Mouse (Mus musculus) thymus, adult 2 months (tissue): ENCODE data around the gene Ankrd6. TPM values are rescaled to one million over a fixed set of nuclear protein-coding genes. Genes with fewer than 3 reads are reported as not detected.
A peak's percentile ranks its signal among the peaks of the same experiment; 100 is the strongest.

Experiments used
- DNase-seq: peaks from one replicate; pipeline ENCODE4 v3.0.0; 2021
- H3K27ac ChIP-seq: fragments of 200-500 bp; 2 replicates; pipeline ENCODE4 v1.5.1; 2012; ENCODE audit warnings: low read length, control low read depth; ENCODE audit not compliant: control insufficient read depth, insufficient read depth
- H3K27me3 ChIP-seq: fragments of 200-500 bp; 2 replicates; pipeline ENCODE4 v1.6.1; 2012; ENCODE audit warnings: mild to moderate bottlenecking, low read length, moderate library complexity, mixed read lengths; ENCODE audit not compliant: control insufficient read depth, insufficient read depth
- H3K36me3 ChIP-seq: fragments of 200-500 bp; 2 replicates; pipeline ENCODE4 v1.6.1; 2012; ENCODE audit warnings: mild to moderate bottlenecking, low read length, moderate library complexity; ENCODE audit not compliant: control insufficient read depth, insufficient read depth
- H3K4me1 ChIP-seq: fragments of 200-500 bp; replicated peaks from 2 replicates; pipeline ENCODE4 v1.6.1; 2012; ENCODE audit warnings: low read length; ENCODE audit not compliant: control insufficient read depth, insufficient read depth
- H3K4me3 ChIP-seq: fragments of 200-500 bp; 2 replicates; pipeline ENCODE4 v1.5.1; 2012; ENCODE audit warnings: mild to moderate bottlenecking, low read length, control low read depth, moderate library complexity; ENCODE audit not compliant: control insufficient read depth, insufficient read depth
- CTCF ChIP-seq: fragments of 200-500 bp; IDR thresholded peaks from 2 replicates; pipeline ENCODE4 v1.5.1; 2012; ENCODE audit warnings: mild to moderate bottlenecking, control low read depth, low read length, moderate library complexity, borderline replicate concordance; ENCODE audit not compliant: control insufficient read depth, poor library complexity, insufficient read depth; ENCODE audit errors: extremely low read depth
- POLR2A ChIP-seq: fragments of 200-500 bp; IDR thresholded peaks from 2 replicates; pipeline ENCODE4 v1.6.1; 2012; ENCODE audit warnings: mild to moderate bottlenecking, low read length, control low read depth, moderate library complexity; ENCODE audit not compliant: control insufficient read depth, poor library complexity, insufficient read depth; ENCODE audit errors: extremely low read depth
- WGBS: fragments of 180-500 bp; shearing (Covaris S2); methylation state at CpG from one replicate; pipeline ENCODE4 v1.1.7; 2018; 5-methylcytosine and 5-hydroxymethylcytosine counted together
- polyA plus RNA-seq: library from polyadenylated mRNA; depleted of rRNA; stranded (reverse); fragments of >200 nt; gene quantifications from 2 replicates; pipeline ENCODE4 v1.2.3, GENCODE M21; 2012

The Ankrd6 gene
- polyA plus RNA-seq, 1 experiment, result 12.6 TPM

DNA sequence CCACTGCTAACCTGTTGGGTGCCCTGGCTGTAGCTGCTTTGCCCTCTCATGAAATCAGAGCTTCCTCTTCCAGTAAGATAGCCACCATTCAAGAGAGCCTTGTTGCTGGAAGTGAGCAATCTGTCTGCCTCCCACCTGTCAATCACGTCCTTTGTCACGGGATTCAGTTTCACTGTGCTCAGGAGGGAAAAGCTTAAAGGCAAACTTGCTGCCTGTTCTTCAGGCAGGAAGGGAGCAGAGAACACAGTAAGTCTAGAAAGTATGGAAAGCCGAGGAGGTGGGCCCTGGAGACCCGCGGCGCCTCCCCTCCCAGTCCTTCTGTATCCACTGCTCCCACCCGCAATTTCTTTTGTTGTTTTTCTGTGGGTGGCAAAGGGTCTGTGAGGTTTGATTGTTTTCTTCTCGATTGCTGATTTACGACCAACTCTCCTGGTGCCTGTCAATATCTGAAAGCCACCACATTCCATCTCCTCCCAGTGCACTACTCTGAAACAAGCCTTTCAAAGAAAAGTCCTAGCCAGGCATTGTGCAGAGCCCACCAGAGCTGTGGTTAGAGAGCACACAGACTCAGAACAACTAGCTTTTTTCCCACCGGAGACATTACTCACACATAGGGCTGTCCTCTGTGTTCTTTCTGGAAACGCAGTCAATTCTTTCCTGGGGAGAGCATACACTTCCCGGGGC lies 87.1 kb downstream of the Ankrd6 start:
- no peaks in the 10 kb centered on the region for H3K27me3 ChIP-seq
- no peak for DNase-seq
- peaks cover 57% of the 10 kb centered on the region for H3K4me1 ChIP-seq
- no peaks in the 10 kb centered on the region for H3K36me3 ChIP-seq
- TF ChIP-seq CTCF (no peak), POLR2A (no peak)
- 53% methylated on average over 12 of the region's 12 CpGs for WGBS
- peak overlapping the region; percentile 25 for H3K4me3 ChIP-seq
- peak overlapping the region; percentile 20; the same call in 1 of the 2 replicates for H3K27ac ChIP-seq

GRCm38 (mm10) chr4:32862751-32863446 lies 87.7 kb downstream of the Ankrd6 start:
- Histone ChIP-seq H3K27ac (peak overlapping the region; percentile 56; the same call in 1 of the 2 replicates), H3K27me3 (no peaks in the 10 kb centered on the region), H3K4me1 (peaks cover 51% of the 10 kb centered on the region), H3K36me3 (no peaks in the 10 kb centered on the region), H3K4me3 (peak overlapping the region; percentile 25)
- TF ChIP-seq POLR2A, result no peak
- TF ChIP-seq CTCF, result no peak
- WGBS, result 53% methylated on average over 15 of the region's 15 CpGs
- DNase-seq, result no peak

- Histone ChIP-seq H3K4me1 (peaks cover 46% of the 10 kb centered on the region), H3K27me3 (no peaks in the 10 kb centered on the region), H3K4me3 (peak overlapping the region; percentile 26), H3K27ac (peak overlapping the region; percentile 86), H3K36me3 (no peaks in the 10 kb centered on the region)
- DNase-seq, result peak; percentile 85
- TF ChIP-seq POLR2A, result no peak
- TF ChIP-seq CTCF, result no peak
- WGBS, result 34% methylated on average over 15 of the region's 15 CpGs
Observed at GRCm38 (mm10) chr4:32862011-32862750, 88.5 kb downstream of the Ankrd6 start.

GRCm38 (mm10) chr4:32860184-32860965 lies 90.3 kb downstream of the Ankrd6 start:
- TF ChIP-seq POLR2A (no peak), CTCF (no peak)
- Histone ChIP-seq H3K27ac (no peak overlapping the region), H3K4me3 (no peak overlapping the region), H3K27me3 (no peaks in the 10 kb centered on the region), H3K4me1 (peaks cover 46% of the 10 kb centered on the region), H3K36me3 (no peaks in the 10 kb centered on the region)
- WGBS, result 82% methylated on average over 18 of the region's 18 CpGs
- no peak for DNase-seq

DNA sequence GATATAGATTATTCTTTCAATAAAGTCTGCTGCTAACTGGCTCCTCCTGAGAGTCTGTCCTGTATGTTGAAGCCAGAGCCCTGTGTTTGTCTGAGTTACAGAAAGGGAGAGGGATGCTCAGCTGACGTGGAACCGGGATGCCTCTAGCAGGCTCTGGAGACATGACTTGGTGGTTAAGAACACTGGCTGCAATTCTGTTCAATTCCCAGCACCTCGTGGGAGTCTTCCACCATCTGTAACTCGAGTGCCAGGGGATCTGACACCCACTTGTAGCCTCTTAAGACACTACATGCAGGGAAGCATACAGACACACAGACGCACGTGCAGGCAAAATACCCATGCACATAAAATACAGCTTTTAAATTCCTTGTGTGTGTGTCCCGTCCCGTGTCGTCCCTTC lies 95.1 kb downstream of the Ankrd6 start:
- H3K27me3 ChIP-seq, result no peaks in the 10 kb centered on the region
- no peaks in the 10 kb centered on the region for H3K36me3 ChIP-seq
- DNase-seq, result no peak
- no peak for TF ChIP-seq CTCF
- TF ChIP-seq POLR2A, result no peak
- H3K27ac ChIP-seq, result no peak overlapping the region
- WGBS, result 90% methylated on average over 9 of the region's 9 CpGs
- H3K4me1 ChIP-seq, result peaks cover 34% of the 10 kb centered on the region
- H3K4me3 ChIP-seq, result no peak overlapping the region

GRCm38 (mm10) chr4:32854956-32855355 lies 95.7 kb downstream of the Ankrd6 start:
- no peak overlapping the region for H3K27ac ChIP-seq
- 97% methylated on average over 4 of the region's 4 CpGs for WGBS

More at GRCm38 (mm10) chr4:32854956-32855355, 95.7 kb downstream of the Ankrd6 start:
- peaks cover 30% of the 10 kb centered on the region for H3K4me1 ChIP-seq
- no peaks in the 10 kb centered on the region for H3K36me3 ChIP-seq
- no peak for TF ChIP-seq POLR2A
- no peak for TF ChIP-seq CTCF
- no peak overlapping the region for H3K4me3 ChIP-seq
- no peak for DNase-seq
- H3K27me3 ChIP-seq, result no peaks in the 10 kb centered on the region
